Mouse (Mus musculus) urinary bladder, postnatal 25 days (tissue): ENCODE data around the gene Vps39.

Experiments
- DNase-seq: peaks from one replicate; pipeline ENCODE4 v3.0.0; 2022; ENCODE audit warnings: low spot score

The Vps39 gene

DNA sequence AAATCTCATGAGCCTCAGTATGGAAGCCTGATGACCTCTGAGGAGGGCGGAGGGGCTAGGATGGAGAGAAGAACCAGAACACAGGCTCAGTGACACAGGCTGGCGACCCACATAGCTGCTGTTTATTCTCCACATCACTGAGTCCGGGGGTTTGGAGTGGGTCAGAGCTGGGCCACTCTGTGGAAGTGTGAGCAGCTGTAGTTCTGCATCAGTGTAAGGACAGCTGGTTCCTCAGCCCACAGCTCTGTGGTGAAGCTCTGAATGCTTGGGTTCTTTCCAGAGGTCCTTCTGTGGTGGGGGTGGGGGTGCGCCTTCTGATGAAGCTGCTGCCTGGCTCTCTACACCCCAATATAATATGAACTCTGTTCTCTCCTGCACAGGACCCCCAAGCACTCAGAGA, 53.1 kb downstream of the Vps39 start:
- DNase-seq, result no peak

DNA sequence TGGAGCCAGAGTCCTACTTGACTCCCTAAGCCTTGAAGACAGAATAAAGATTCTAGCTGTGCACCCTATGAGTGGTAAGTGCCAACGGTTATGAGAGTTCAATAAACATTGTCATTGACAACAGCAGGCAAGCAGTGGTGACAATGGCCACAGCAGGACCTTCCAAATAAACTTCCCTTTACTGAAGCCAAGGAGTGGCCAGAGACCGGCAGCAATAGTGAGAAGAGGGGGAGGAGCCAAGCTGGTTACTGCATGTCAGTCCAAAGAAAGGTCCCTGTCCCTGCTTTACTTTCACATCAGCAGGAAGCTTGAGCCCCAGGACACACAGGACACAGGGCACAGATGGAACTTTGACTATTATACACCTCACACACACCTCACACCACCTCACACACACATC, 56.8 kb downstream of the Vps39 start:
- no peak for DNase-seq

- no peak for DNase-seq
Measured at GRCm38 (mm10) chr2:120291471-120292078, 61.4 kb downstream of the Vps39 start.

GRCm38 (mm10) chr2:120288995-120289394, 63.9 kb downstream of the Vps39 start, which contains the start of gene Pla2g4d:
TSS of gene Pla2g4d (minus strand) at chr2:120289197.
- no peak for DNase-seq

DNA sequence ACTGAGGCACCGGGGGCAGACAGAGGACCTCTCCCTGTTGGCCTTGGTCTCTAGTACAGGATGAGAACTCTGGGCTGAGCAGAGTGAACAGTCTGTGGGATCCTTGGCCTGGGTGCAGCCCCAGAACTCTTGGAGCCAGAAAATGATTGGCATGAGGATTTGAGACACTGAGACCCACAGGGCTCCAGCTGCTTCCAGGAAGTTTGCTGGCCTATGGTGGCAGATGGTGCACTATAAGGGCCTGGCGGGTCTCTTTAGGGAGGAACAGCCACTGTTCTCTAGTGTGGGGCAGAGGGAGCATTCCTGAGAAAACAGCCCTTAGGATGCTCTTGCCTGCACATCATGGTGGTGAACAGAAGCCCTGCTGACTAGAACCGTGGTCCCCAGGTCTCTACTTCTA, 64.5 kb downstream of the Vps39 start:
- no peak for DNase-seq

DNA sequence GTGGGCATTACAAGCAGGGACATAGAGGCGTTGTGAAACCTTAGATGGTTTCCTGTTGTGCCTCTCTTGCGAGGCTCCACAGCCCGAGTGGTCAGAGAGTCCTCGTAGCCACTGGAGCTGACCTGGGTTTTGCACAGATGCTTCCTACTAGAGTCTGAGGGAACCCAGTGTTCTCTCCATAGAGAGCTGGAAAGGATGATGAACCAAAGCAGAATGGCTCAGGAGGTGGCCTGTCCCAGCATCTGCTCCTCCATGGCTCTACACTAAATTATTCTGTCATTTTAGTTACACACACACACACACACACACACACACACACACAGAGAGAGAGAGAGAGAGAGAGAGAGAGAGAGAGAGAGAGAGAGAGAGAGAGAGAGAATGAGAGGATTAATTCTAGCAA, 67.3 kb downstream of the Vps39 start:
- DNase-seq, result no peak

DNA sequence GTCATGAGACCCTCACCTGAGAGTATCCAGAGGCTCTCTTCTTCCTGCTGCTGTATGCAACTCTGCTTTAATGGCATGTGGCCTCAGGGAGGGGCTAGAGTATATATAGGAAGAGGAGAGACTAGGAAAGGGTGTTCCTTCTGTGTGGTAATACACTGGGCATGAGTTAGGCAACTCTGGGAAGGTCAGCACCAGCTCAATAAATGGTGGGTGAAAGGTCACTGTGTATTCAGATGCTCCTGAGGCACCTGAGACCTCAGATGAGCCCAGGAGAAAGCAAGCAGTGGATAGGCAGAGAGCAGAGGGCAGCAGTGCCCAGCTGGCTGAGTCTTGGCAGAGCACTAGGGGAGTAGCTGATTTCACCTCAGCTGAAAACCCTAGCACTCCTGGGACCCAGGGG, 68.2 kb downstream of the Vps39 start:
- no peak for DNase-seq

DNA sequence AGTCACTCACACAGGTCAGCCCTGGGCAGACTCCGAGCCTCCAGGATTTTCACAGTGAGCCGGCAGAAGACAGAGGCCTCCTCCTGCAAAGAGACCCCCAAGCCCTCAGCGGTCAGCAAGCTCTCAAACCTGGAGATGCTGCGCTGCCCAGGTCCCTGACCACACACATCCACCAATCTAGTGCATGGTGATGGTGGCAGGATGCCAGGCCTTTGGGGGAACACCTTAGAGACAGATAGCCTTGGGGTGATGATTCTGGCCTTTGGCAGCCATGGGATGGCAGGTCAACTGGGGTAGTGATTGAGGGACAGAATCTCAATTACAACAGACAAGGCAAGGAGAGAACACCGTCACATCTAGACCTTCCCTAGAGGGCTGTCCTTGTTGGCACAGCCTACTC, 68.8 kb downstream of the Vps39 start:
- no peak for DNase-seq

DNA sequence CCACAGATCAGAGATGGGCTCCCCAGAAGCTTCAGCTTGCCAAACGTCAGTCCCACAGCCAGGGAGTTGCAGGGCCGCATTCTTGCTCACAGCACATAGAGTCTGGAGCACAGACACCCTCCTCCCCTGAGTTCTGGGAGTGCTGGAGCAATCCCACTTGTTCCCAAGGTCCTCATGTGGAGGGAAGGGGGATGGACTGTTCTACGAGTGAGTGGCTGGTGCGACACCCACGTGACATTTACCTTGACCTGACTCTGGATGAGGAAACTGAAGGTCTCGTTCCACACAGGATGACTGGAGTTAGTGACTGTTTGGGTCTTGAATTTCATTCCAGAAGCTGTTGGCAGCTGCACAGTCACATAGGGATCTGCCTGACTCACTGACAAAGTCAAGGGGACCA, 69.4 kb downstream of the Vps39 start:
- DNase-seq, result no peak

DNA sequence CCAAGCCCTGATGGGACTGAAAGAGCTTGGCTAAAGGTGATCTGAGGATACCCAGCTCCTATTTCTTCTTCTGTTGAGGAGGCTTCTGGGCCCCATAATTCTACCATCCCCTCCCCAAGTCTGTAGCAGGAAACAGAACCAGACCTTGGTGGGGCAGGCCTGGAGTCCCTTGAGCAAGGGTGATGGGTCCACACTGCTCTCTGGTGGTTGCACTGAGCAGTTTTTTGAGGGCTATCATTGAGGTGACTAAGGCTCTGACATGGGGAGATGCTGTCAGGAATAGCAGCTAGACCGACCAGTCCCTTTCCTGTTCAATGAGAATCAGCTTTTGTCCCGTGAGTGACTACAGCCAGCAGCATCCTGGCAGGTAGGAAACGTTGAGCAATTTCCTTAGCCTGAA, 71.7 kb downstream of the Vps39 start:
- DNase-seq, result no peak

DNA sequence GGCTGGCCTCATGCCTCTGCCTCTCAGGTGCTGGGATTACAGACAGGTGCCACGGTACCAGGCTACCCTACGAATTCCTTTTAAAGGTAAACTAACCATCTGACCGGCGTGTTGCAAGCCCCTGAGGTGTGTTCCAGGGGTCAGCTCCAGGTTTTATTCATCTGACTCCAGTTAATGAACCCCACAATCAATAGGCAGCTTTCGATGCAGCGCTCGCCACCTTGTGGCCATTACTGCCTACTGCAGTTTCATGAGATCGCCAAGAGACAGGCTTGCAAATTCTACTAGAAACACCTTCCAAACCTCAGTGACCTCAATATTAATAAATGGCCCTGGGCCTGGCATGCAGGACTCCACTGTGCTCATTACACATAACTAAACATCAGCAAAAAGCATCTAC, 73.0 kb downstream of the Vps39 start:
- DNase-seq, result peak; percentile 44

DNA sequence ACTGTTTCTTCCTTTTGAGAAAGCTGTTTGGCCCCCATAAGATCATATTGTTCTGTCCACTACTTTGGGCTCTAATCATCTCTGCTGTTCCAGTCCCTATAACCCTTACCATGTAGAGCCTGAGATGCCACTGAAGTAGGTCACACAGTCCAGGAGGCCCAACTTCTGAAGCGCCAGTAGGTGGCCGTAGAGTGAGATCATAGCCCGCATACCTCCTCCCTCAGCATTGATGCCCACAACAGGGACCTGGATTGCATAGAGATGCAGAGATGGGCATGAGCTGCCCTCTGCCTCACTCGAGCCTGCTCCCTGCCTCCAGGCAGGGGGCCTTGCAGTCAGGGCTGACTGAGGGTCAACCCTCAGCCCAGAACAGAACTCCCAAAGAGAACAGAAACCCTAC, 76.0 kb downstream of the Vps39 start:
- no peak for DNase-seq

- DNase-seq, result no peak
Measured at GRCm38 (mm10) chr2:120268635-120269034, 84.3 kb downstream of the Vps39 start.
